Mouse (Mus musculus) heart, postnatal 10 days (tissue): ENCODE results near the gene Rnf11. TPM values are rescaled to one million over a fixed set of nuclear protein-coding genes. Genes with fewer than 3 reads are reported as not detected.

Experiments
- DNase-seq, 2 experiments: peaks; one replicate each; pipeline ENCODE4 v3.0.0; 2021
- intact Hi-C: fragments of 180-260 bp; cut with DNase I; formaldehyde crosslinking; loops from one replicate; pipeline ENCODE4 v1.15.1; 2025
- total RNA-seq, 2 experiments: library from RNA; stranded (reverse); gene quantifications; 2 replicates each; pipeline ENCODE4 v1.2.3; 2021

Gene Rnf11
- 100 to 1,000 TPM; 107 to 112 TPM for total RNA-seq

- no peak for DNase-seq
- intact Hi-C loops = no loop called here
Observed at GRCm38 (mm10) chr4:109484621-109485020, at the start of gene Rnf11. Gene Rnf11, minus strand, starts transcription at chr4:109484728.

- intact Hi-C loops = no loop called here
- no peak for DNase-seq
Observed at GRCm38 (mm10) chr4:109531111-109531510, 46.6 kb upstream of the Rnf11 start, which contains the start of gene 4930522H14Rik. Gene 4930522H14Rik, minus strand, starts transcription at chr4:109531297.

GRCm38 (mm10) chr4:109530245-109530816, 45.8 kb upstream of the Rnf11 start:
- DNase-seq = no peak
- intact Hi-C loops = no loop called here

- intact Hi-C loops = loop anchor here (1.0 to 10.0 kb wide), 3 partner anchors 198 to 520 kb away; no protein-coding TSS in a partner anchor
- DNase-seq = peak; percentile 69 to 74
Observed at GRCm38 (mm10) chr4:109504885-109505284, 20.4 kb upstream of the Rnf11 start.

- intact Hi-C loops = no loop called here
- DNase-seq = no peak
Observed at GRCm38 (mm10) chr4:109498476-109498875, 13.9 kb upstream of the Rnf11 start.

DNA sequence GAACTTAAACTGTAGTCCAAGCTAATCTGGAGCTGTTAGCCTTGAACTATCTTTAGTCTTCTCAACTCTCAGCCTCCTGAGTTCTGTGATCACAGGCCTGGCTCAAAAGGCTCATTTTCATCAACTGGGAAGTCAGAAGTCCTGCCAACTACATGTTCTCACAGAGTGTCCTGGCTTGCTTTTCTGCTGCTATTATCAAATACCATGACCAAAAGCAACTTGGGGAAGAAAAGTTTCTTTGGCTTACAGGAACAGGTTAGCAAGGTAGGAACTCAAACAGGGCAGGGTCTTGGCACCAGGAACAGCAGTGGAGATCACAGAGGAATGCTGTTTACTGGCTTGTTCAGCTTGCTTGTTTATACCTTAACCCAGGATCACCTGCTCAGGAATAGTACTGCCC, 9.1 kb upstream of the Rnf11 start:
- DNase-seq = peak in 1 of 2 experiments; percentile 7
- intact Hi-C loops = no loop called here

DNA sequence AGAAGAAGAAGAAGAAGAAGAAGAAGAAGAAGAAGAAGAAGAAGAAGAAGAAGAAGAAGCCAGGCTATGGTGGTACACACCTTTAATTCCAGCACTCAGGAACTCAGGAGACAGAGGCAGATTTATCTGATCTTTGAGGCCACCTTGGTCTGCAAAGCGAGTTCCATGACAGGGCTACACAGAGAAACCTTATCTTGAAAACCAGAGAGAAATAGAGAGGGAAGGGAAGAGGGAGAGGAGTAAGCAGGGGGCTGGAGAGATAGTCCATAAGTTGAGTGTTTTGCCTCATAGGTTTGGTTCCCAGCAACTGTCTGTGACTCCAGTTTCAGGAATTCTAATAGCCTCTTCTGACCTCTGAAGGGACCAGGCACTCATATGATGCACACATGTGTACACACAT, 4.3 kb upstream of the Rnf11 start:
- intact Hi-C loops = no loop called here
- DNase-seq = no peak

- no peak for DNase-seq
- intact Hi-C loops = no loop called here
Observed at GRCm38 (mm10) chr4:109482701-109483100, 1.8 kb downstream of the Rnf11 start.

- intact Hi-C loops = no loop called here
- DNase-seq = no peak
Observed at GRCm38 (mm10) chr4:109481424-109481823, 3.1 kb downstream of the Rnf11 start.

DNA sequence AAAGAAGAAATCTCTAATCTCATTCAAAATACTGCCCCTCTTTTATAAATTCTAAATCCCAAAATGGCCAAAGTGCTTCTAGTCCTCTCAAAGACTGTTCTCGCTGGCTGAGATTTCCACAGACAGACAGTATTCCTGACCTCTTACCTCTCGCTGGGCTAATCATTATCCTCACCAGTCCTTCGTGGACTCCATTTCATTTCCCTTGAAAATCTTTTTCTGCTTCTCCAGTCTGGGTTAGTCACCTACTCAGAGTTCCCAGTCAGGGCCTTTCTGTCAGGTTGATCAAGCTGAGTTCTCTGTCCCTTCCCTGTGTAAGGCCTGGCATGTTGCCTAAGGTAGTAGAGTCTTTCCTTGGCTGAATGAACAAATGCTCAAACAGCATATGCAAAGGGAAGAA, 7.1 kb downstream of the Rnf11 start:
- no peak for DNase-seq
- intact Hi-C loops = loop anchor here (5.0 kb wide), 1 partner anchor 190 kb away; the partner anchor contains the start of gene Cdkn2c

- DNase-seq = peak; percentile 93 to 94
- intact Hi-C loops = loop anchor here (5.0 kb wide), 1 partner anchor 191 kb away; the partner anchor contains the start of gene Cdkn2c
Observed at GRCm38 (mm10) chr4:109476554-109477014, 7.9 kb downstream of the Rnf11 start.

- DNase-seq = peak; percentile 69 to 76
- intact Hi-C loops = loop anchor here (1.0 to 5.0 kb wide), 3 partner anchors 15 to 191 kb away; partner anchors contain the start of gene Cdkn2c
Observed at GRCm38 (mm10) chr4:109475577-109476553, 8.7 kb downstream of the Rnf11 start.

DNA sequence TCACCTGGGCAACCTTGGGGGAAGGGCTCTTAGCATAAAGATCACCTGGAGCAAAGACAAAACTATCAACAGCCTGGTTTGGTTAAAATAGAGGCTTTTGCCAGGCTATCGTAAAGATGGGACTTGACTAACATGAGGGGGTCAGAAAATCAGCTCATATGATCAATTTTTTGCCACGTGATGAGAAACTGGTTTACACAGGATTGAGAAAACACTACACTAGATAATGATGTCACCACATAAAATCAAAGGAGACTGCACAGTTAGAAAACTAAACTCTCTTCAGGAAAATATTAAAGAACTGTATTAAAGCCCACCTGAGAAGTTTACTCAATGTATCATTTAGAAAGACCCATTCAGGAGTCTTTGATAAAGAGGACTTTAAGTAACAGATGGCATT, 9.4 kb downstream of the Rnf11 start:
- no peak for DNase-seq
- intact Hi-C loops = loop anchor here (1.0 to 5.0 kb wide), 3 partner anchors 14 to 192 kb away; partner anchors contain the start of gene Cdkn2c

DNA sequence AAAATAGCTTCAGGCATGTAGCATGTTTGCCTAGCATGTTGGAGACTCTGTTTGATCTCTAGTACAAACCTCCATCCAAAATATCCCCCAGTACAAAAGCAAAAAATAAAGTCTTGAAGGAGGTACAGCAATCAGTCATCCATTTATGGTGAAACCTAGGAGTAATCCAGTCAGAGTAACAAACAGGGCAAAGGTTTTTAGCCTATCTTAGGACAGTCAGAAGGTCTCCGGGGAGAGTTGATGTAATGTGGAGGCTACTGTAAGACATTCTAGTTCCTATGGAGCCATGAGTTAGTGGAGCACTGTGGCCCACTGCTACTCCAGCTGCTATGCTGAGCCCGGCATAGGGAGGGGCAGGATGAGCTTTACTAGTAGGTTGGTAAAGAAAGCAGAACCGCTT, 12.0 kb downstream of the Rnf11 start:
- no peak for DNase-seq
- intact Hi-C loops = no loop called here

DNA sequence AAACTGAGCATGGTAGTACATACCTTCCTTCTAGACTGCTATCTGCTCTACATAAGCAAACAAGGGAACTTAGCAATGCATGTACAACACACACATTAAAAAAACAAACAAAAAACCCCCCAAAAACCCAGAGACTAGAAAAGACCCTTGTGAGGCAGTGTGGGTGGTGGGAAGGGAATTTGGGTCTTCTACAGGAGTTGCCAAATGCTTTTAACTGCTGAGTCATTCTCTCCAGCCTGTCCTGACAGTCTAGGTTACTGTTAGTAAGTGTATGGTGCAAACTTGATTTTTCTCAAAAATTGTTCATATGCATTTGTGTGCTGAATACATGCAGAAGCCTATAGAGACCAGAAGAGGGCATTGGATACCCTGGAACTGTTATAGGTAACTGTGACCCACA, 12.9 kb downstream of the Rnf11 start:
- intact Hi-C loops = no loop called here
- DNase-seq = no peak

DNA sequence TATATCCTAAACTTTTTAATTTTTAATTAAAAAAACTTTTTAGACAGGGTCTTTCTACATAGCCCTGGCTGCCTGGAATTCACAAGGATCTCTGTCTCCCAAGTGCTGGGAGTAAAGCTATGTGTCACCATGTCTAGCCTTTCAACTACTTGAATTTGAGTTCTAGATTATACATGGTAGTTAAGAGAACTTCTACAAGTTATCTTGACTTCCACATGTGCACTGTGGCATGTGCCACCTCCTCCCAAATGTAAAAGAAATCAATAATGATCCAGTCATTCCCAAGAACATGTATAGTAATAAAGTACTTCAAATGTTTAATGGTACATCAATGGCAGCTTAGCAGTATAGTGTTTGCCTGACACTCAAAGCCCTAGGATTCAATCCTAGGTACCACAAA, 16.8 kb downstream of the Rnf11 start:
- intact Hi-C loops = no loop called here
- DNase-seq = no peak

- intact Hi-C loops = no loop called here
- no peak for DNase-seq
Observed at GRCm38 (mm10) chr4:109463892-109464291, 20.6 kb downstream of the Rnf11 start.

DNA sequence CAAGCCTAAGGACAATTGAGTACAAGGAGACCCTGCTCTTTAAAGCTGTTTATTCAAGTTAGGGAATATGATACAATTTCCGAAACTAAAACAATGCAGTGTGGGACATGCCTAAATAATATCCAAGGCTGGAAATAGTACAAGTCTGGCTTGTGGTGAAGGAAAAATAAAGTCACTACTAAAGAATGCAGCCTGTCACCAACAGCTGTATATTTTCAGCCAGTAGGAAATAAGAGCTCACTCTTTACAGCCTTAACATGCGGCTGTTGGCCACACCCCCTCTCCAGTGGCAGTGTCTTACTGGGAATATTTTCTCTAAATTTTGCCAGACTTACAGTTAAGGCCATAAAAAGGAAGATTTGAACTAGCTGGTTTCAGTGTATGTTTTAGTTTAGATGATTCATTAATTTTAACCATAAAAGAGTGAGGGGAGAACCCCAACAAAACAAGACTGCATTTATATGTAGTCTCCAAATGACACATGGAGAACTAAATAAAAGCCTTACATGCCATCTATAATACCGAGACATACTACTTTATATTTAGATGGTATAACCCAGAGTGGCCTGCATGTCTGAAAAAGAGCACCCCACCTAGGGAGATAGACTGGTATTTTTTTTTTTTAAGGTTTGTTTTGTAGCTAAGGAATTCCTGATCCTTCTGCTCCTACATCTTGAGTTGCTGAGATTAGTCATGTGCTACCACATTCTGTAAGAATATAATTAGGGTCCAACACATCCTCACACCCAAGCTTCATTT, 23.9 kb downstream of the Rnf11 start:
- intact Hi-C loops = loop anchor here (1.0 kb wide), 1 partner anchor 15 kb away; no protein-coding TSS in a partner anchor
- DNase-seq = peak; percentile 76 to 79

GRCm38 (mm10) chr4:109456821-109457220, 27.7 kb downstream of the Rnf11 start:
- intact Hi-C loops = no loop called here
- no peak for DNase-seq

DNA sequence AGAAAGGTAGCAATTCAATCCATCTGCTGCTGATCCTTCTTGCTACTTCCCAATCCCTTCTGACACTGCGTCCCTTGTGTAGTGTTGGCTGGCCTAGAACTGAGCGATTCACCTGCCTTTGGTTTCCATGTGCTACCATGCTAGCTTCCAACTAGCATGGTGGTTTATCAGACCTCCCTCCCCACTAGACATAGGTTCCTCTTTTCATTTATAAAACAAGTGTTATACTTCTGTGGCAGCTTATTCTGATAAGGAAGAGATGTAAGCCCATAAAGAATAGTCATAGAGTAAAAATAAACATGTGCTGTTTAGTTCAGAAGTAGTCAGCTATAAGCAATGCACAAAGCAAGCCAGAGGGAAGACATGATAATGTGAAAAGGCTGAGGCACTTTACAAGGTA, 36.0 kb downstream of the Rnf11 start:
- intact Hi-C loops = no loop called here
- no peak for DNase-seq

DNA sequence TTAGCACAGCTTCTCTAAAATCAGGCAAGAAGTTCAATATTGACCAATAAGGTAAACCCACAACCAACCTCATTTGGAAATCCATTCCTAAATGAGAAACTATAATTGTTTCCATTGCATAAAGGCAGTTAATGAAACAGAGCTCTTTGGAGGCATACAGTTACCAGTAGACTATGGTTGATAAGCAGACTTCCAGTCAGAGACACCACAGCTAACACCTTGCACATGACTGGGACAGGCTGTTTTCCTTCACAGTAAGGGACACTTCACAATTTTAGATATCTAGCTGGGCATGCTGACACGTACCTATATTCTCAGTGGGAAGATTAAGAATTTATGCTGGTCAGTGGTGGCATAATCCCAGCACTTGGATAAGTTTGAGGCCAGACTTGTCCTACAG, 38.6 kb downstream of the Rnf11 start:
- no peak for DNase-seq
- intact Hi-C loops = no loop called here
